Mouse (Mus musculus): ENCODE measurements around the gene Stac3.
A peak's percentile ranks its signal among the peaks of the same experiment; 100 is the strongest.

Gene Stac3

DNA sequence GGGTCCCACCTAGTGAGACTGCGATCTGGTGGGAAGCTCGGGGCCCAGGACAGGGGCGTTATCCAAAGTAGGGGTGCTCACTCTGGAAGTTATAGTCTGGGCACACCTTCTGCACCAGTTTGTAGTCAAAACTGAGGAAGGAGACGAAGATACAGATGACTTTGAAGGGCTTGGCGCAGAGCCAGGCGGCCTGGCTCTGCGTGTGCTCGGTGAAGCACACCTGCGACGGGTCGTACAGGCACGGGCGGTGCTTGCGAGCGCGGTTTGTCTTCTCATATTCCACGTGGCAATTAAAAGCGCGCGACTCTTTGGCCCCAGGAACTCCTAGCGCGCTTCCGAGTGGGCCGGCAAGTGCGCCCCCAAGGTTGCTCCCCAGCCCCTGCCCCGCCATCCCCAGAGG is 24.6 kb downstream of the Stac3 start:
- no peak for DNase-seq

DNA sequence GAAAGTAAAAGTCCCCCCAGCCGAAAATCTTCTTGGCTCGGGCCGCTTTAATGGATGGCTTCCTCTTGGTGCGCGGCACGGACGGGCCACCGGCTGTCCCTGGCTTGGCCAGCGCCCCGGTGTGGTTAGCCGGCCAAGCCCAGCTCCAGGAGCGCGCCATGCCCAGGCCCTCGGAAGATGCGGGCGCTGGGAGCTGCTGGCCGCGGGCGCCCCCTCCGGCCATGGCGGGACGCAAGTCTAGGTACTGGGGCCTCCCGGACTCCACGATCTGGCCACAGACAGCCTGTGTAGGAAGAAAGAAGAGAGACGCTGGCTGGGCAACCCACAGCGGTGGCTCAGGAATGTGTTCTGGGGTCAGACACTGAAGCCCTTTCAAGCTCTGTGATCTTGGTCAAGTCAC is 25.2 kb downstream of the Stac3 start:
- peak; percentile 77 to 79 for DNase-seq

DNA sequence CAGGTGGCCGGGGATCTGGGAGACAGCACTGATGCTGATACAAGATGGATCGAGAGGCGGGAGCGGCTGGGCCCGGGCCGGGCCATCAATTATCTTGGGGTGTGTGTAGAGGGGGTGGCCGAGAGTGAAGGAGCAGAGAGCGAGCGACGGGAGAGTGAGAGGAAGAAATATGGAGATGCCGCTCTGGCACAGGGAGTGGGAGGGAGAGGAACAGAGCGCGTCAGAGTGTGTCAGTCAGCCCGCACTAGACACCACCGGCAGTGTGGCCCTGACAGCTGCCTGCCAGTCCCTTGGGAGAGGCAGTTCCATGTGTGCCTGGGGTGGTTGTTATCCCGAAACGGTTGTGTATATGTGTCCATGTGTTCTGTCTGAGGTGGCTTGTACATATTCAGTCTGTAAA is 26.0 kb downstream of the Stac3 start:
- DNase-seq: no peak

GRCm38 (mm10) chr10:127530945-127531344 is 29.5 kb downstream of the Stac3 start:
- DNase-seq: no peak

DNA sequence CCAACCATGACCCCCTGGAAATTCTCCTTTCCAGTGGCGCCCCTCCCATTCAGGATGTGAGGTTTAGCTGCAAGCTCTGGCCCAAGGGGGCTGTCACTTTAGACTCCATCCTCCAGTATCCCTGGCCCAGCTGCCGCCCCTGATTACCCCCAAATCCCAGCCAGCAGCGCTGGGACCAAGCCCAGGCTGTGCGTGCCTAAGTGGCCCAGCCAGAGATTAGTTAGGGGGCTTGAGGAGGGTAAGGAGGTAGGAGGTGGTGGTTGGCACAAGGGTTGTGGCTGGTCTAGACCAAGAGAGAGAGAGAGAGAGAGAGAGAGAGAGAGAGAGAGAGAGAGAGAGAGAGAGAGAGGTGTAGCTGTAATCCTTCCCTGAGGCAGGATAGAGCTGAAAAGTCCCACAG is 30.1 kb downstream of the Stac3 start:
- DNase-seq: no peak

DNA sequence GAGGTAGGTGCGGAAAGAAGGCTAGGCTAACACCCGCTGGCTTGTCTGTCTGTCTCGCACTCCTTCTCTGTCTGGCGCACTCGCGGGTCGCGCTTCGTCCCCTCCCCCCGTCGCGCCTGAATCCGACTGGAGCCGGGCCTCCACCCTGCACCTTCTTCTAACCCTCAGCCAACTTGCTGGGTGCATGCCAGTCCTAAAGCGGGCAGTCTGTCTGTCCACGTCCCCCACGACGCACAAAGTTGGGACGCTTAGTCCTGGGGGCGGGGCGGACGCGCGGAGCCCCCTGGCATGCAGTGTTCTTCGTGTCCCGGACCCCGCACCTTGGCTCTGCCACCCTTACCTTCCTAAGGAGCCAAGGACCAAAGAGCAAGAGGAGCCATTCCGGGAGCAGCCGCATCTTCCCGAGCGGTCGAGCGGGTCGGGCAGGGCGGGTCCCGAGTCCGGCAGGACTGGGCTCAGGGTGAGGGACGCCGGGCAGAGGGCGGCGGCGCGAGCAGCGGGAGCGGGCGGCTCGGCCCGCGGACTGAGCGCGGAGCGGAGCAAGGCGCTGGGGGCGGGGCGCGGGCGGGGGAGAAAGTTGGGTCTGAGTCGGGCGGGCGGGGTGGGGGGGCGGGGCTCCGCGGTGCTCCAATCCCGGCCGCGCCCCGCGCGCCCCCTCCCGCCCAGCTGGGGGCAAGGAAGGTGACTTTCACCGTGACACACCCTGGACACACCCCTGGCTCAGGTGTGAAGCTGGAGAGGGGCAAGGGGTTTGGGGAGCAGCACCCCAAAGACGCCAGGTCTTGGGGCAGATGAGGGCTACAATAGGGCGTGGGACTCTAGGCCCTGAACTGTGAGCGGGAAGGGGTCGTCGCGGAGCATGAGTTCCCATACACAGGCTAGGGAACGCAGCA is 32.8 kb downstream of the Stac3 start, which contains the start of gene Nxph4:
TSS of gene Nxph4 (minus strand) at position 524 of the 893 bp plus-strand sequence.
- peak; percentile 58 to 70 for DNase-seq

DNA sequence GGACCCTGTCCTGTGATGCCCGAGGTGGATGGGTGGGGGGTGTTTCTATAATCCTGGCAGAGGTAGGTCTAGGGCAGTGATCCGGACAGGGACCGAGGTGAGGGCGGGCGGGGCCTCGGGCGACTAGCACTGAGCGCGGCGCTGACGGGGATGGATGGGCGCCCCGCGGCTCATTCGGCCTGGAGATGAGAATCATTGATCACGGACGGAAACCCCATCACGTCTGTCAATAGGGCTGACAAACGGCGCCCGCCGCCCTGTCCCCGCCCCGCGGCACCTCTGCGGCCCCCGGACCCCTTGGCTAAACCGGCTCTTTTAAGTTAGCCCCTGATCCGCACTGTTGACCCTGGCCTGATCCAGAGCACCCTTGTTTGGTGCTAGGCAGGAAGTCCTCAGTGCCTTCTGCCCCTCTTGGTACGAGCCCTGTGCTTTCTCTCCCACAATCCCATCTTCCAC is 33.5 kb downstream of the Stac3 start:
- DNase-seq: no peak

GRCm38 (mm10) chr10:127536586-127537314 is 35.3 kb downstream of the Stac3 start:
- peak; percentile 77 to 82 for DNase-seq

GRCm38 (mm10) chr10:127537854-127538583 is 36.5 kb downstream of the Stac3 start:
- peak; percentile 92 to 94 for DNase-seq

- DNase-seq: no peak
Observed at GRCm38 (mm10) chr10:127541510-127541909, 40.0 kb downstream of the Stac3 start.

GRCm38 (mm10) chr10:127542084-127542483 is 40.6 kb downstream of the Stac3 start:
- DNase-seq: peak; percentile 72 to 81

DNA sequence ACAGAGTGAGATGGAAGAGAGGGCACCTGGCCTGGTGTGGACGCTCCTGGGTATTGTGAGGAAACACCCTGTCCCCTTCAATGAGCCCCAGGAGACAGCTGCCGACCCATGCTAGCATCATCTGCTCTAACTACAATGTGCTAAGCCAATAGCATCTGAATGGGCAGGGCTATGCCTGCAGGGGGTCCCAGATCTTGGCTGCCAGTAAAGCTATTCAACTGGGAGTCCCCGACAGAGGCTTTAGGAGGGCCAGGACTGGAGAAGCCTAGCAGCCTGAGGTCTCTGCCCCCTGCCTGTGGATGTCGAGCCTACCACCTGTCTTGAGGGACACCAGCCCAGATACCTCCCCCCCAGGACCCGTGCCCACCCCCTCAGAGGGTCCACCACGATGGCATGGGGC is 41.2 kb downstream of the Stac3 start:
- DNase-seq: peak; percentile 66 to 75

DNA sequence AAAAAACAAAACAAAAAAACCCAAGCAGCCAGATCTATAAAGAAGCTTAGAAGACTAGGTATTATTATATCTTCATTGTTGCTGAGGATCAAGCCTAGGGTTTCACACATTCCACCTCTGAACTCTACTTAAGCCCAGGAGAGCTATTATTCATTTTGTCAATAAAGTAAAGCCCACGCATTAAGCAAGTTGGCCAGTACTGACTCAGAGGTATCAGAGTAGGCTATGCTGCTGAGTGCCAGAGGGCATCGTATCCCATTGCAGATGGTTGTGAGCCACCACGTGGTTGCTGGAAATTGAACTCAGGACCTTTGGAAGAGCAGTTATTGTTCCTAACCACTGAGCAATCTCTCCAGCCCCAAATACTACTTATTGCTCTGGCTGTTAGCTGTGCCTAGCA is 42.4 kb downstream of the Stac3 start:
- no peak for DNase-seq

DNA sequence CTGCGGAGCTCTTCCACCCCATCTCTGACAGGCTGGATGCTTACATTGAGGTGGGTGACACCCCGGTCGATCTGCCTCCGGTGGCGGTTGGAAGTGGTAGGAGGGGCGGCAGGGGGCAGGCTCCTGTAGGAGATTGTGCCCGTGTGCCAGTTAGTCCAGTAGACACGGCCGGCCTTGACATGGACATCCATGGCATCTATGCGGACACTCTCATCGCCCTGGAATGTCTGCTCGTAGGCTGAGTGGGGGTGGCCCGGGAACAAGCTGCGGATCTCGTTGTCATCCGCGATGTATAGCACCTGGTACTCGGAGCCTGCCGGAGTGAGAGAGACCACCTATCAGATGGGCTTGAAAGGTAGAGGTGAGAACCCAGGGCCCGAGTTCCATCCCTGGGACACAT is 42.9 kb downstream of the Stac3 start:
- DNase-seq: no peak

- DNase-seq: no peak
Observed at GRCm38 (mm10) chr10:127546505-127546904, 45.0 kb downstream of the Stac3 start.

DNA sequence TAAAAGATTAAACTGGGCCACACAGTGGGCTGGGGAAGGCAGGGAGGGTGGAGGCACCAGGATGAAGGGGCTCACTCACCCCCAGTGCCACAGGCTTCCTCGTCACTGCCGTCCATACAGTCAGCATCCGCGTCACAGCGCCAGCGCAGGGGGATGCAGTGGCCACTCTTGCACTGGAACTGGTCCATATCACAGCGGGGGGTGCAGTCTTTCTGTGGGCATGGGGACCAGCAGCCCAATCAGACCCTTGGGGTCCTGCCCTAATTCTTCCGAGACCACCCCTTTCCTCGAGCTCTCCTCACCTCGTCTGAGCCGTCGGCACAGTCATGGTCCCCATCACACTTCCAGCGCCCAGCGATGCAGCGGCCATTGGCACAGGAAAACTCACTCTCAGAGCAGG is 46.8 kb downstream of the Stac3 start:
- DNase-seq: peak in 1 of 2 experiments; percentile 61

- DNase-seq: no peak
Observed at GRCm38 (mm10) chr10:127549892-127550291, 48.4 kb downstream of the Stac3 start.

DNA sequence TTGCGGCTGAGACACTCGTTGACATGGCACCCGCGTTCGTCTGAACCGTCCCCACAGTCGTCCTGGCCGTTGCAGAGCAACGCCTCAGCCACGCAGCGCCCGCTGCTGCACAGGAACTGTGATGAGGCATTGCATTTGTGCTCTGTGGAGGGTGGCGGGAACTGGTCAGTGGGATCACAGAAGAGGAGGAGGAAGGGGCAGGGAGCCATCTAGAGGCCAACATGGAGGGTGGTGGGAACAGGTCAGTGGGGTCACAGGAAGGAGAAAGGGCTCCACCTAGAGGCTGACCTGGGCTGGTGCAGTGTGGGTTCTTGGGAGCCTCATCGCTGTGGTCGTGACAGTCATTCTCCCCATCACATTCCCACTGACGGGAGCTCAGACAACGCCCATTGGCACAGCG is 54.2 kb downstream of the Stac3 start:
- DNase-seq: peak; percentile 63 to 81

DNA sequence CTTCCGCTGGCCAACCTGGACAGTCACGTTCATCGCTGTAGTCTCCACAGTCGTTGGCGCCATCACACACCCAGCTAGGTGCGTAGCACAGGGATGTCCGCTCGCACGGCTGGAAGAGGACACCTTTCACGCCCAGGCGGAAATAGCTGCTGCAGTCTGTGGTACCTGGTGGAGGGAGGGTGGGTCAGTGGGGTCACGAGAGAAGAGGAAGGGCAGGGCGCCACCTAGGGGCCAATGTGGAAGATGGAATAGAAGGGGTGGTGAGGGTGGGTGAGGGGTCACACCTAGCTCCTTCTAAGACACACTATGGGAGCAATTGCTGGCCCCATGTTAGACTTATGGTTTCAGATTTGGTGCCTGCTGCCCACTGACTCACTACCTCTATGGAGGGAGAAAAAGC is 55.9 kb downstream of the Stac3 start:
- peak in 1 of 2 experiments; percentile 59 for DNase-seq
